Mouse (Mus musculus): ENCODE data around the gene Rnps1.
"Not testable (repeated sequence)": the region's sequence is repeated elsewhere in the genome, so short reads cannot be mapped to it uniquely, and the experiment has no call there.

The Rnps1 gene

GRCm38 (mm10) chr17:24414230-24414976 lies at the start of gene Rnps1:
Gene Rnps1 (plus strand): TSS chr17:24414565.
- peak; percentile 96 for DNase-seq (ENCODE audit: low read depth, low spot score)

GRCm38 (mm10) chr17:24365863-24366262 lies 48.5 kb upstream of the Rnps1 start:
- DNase-seq (ENCODE audit: low read depth, low spot score) = no peak

GRCm38 (mm10) chr17:24375094-24375712 lies 39.2 kb upstream of the Rnps1 start:
- no peak for DNase-seq (ENCODE audit: low read depth, low spot score)

DNA sequence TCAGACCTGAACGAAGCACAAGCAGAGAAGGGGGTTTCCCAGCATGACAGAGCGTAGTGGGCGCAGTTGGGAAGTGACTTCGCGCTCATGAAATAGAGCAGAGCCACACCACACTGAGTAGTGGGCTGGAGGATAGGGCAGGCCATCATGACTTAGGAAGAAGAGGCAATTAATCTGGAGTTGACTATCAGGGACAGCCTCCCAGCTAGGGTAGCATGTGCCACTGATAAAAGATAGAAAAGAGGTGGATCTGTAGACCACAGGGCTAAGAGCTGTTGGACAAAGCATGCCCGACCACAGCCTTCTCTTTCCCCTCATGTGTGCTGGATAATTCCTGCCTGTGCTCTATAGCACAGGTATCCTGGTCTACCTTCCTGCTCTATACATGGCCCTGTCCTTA lies 38.5 kb upstream of the Rnps1 start:
- DNase-seq (ENCODE audit: low read depth, low spot score) = no peak

DNA sequence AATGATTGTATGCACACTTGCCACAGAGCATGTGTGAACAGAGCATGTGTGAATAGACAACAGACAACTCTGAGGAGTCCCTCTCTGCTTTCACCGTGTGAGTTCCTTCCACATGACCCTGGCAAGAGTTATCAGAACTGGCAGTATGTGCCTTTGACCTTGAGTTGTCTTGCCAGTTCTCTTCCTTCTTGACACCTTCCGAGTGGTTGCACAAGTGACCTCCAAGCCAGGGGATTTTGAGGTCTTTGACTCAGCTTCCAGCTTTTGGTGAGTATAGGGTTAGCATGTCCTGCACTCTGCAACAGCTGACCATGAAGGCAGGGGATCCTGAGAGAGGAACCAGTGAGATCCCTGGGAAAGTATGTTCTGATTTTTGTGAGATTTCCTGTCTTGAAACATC lies 35.9 kb upstream of the Rnps1 start:
- DNase-seq (ENCODE audit: low read depth, low spot score) = no peak

DNA sequence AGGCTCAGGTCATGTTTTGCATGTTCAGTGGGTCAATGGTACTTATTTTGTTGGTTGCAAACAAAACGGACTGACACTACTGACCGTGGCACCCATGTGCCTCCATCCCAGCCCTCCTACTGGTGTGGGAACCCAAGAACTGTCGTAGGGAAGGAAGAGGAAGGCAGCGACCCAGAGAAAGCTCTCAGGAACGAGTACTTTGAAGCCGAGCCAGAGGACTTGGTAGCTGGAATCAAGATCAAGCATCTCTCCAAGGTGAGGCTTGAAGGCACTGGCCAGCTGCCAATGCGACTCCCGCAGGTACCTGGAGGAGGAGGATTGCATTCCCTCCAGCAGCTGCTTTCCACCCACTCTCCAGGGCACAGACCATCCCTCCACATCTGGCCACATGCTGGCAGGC lies 30.6 kb upstream of the Rnps1 start:
- no peak for DNase-seq (ENCODE audit: low read depth, low spot score)

DNA sequence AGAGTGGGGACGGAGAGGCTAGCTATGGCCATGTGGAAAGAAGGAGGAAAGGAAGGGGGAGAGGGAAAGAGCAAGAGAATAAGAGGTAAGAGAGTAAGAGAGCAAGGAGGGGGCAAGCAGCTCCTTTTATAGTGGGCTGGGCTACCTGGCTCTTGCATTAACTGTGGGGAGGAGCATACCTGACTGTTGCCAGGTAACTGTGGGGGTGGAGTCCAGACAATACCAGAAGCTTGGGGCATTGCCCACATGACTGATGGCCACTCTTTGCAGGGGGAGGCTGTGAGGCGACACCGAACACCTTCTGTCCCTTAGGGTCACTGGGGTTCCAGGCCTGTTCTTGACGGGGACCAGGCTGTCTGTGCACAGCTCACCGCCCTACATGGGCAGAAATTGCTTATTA lies 25.7 kb upstream of the Rnps1 start:
- no peak for DNase-seq (ENCODE audit: low read depth, low spot score)

DNA sequence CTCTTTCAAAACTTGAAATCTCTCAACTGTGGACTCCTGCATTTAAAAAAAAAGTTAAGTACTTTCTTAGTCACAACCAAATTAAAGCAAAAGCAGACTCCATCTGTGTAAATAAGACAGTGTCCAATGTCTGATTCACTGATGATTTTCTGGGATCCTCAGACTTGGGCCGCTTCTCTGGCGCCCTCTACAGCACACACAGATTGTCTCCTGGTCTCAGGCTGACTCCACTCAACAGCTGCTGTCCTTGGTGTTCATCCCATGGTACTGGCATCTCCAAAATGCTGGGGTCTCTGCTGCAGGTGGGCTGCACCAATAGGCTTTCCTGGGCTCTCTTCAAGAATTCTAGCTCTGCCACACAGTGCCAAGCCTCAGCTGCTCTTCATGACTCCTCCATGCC lies 24.5 kb upstream of the Rnps1 start:
- DNase-seq (ENCODE audit: low read depth, low spot score) = peak; percentile 24

GRCm38 (mm10) chr17:24391149-24391548 lies 23.2 kb upstream of the Rnps1 start:
- peak; percentile 18 for DNase-seq (ENCODE audit: low read depth, low spot score)

DNA sequence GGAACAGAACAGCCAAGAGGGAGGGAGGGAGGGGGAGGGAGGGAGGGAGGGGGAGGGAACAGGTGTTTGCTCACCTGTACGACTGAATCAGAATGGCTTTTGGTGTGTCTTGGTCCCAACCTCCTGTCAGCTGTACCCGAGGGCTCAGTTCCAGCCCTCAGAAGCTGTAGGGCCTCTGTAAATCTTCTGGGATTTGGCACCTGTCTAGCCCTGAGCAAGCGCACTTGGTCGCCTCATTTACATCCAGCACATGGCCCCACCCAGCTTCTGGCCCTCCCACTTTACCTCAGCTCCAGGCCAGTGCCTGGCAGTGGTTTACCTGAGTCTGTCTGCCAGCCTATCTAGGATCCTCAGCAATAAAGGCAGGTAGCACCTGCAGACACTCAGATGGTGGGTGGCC lies 20.8 kb upstream of the Rnps1 start:
- no peak for DNase-seq (ENCODE audit: low read depth, low spot score)

DNA sequence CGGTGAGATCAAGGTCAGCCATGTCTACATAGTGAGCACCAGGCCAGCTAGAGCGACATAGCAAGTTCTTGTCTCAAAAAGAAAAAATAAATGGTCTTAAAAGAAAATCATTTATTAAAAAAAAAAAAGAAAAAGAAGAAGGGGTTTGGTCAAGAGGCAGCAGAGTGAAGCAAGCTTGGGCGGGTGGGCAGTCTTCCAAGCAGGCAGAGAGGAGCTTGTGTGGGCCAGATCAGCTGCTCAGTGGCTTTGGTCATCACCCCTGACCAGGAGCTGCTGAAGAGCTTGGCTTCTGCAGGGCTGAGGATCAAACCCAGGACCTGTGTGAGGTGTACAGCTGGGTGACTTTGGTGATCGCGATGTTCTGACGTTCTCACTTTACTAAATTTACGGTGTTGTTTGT lies 19.9 kb upstream of the Rnps1 start:
- no peak for DNase-seq (ENCODE audit: low read depth, low spot score)

DNA sequence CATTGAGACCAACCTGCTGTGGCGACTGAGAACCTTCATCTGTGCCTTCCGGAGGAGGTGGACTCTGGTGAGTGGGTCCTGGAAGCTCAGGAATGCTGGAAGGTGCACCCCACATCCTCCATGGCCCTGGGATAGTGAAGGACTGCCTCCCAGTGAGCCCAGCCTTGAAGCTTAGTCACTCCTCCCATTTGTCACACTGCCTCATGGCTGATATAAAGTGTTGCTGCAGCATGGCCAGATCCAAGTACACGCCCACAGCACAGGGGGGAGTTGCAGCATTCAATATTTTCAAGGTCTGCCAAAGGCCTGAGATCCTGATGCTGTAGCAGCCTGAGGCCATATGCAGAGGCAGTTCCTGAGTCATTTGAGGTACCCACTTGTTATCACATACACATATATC lies 12.0 kb upstream of the Rnps1 start:
- DNase-seq (ENCODE audit: low read depth, low spot score) = no peak

DNA sequence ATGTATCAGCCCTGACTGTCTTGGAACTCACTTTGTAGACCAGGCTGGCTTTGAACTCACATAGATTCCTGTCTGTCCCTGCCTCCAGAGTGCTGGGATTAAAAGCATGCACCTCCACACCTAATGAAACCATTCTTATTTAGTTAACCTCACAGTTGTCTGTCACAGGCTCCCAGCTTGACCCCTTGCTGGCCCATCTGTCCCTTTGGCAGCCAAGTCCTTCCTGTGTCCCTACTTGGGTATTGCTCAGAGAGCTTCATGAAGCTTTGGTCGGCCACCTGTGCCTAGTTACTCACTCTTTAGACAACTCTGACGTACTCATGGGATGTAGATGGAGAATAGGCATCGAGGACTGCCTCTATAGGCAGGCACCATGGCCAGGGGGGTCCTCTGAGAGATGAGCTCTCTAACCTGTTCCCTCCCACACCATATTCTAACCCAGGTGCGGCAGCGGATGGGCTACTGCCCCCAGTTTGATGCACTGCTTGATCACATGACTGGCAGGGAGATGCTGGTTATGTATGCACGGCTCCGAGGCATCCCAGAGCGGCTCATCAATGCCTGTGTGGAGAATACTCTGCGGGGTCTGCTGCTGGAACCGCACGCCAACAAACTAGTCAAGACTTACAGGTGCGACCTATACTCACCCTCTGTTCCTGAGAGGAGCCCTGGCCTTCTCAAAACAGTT lies 7.1 kb upstream of the Rnps1 start:
- no peak for DNase-seq (ENCODE audit: low read depth, low spot score)

DNA sequence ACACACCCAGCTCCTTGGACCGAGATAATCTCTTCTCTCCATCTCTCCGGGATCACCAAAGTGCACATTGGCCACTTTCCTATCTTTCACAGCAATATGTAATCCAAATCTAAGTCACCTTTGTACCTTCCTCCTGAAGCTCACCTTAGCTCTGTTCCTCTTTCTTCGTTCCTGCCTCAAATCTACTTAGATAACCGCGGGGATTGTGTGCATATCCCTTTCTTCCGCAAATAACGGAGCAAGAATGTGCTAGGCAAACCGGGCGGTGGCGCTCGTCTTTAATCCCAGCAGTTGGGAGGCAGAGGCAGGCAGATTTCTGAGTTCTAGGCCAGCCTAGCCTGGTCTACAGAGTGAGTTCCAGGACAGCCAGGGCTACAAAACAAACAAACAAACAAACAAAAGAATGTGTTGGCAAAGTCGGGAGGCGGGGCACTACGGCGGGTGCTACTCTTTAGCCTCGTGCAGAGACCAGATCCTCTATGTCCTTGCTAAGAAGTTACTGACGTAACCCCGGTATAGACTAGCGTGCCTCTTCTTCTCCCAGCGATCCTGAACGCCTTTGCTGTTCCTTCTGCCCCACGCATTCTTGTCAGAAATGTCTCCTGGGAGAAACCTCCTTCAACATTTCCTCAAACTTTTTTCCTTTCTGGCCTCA lies 681 bp upstream of the Rnps1 start:
- DNase-seq (ENCODE audit: low read depth, low spot score) = no peak

DNA sequence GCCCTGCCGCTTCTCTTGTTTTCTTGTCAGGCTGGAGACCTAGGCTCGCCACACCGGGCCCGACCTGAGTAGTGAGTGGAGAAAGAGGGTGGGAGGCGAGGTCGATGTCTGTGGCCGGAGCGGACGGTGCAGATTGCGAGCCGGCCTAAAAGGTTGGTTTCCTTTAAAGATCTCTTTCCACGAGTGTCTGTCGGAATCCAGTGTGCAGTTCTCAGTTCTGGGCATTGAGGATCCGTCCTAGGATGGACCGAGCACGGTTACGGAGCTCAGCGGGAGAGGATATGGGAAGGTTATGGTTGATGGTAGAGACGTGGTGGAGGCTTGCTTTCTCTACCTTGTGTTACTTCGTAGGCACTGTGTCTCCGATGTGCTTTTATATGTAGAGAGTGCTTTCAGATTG lies 646 bp downstream of the Rnps1 start:
- no peak for DNase-seq (ENCODE audit: low read depth, low spot score)

GRCm38 (mm10) chr17:24416051-24416652 lies 1.8 kb downstream of the Rnps1 start:
- no peak for DNase-seq (ENCODE audit: low read depth, low spot score)

DNA sequence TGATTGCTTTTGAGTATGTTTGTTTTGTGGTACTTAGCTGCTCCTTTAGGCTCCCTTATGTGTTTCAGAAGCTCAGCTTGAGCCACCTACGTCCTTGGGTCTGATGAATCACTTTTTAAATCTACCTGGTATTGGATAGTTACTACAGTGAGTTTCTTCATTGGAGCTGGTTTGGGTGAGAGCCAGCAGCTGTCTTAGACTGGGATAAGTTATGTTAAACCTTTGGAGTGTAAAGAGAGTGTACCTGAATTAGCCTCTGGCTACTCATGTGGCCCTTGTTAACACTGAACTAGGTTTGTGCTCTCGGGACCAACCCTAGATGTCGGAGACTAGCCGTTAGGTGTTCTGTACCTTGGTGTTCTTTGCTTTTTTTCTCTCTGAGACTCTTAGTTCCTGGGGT lies 8.7 kb downstream of the Rnps1 start:
- DNase-seq (ENCODE audit: low read depth, low spot score) = no peak

DNA sequence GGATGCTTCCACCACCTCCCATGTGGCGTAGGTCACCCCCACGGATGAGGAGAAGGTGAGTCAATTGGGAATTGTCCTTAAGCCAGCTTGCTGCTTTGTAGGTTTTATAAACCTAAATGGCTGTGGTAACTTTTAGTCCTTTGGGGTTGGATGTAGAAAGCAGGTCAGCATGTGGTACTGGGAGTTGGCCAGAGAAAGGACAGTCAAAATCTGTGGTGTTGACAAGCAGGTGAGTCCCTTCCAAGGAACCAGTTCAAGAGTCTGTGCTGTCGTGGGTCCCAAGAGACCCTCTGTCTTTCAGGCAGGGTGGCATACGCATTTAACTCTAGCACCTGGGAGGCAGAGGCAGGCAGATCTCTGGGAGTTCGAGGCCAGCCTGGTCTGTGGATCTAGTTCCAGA lies 10.1 kb downstream of the Rnps1 start:
- no peak for DNase-seq (ENCODE audit: low read depth, low spot score)

DNA sequence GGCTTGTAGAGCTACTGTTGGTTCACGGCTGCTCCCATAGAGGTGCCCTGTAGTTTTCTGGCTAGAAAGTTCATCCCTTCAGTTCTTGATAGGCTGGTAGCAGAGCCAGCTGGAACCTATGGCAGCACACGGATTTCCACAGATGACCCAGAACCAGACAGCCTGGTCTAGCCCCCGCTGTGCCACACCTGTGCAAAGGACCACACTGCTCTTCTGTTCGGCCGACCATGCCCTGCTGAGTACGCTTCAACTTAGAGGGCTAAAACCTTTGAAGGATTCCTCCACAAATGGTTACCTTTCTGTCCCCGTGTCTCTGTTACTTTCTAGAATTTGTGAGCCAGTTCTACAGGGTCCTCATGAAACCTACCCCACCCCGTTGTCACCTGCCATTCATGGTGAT lies 11.0 kb downstream of the Rnps1 start:
- not testable (repeated sequence) for DNase-seq (ENCODE audit: low read depth, low spot score)

DNA sequence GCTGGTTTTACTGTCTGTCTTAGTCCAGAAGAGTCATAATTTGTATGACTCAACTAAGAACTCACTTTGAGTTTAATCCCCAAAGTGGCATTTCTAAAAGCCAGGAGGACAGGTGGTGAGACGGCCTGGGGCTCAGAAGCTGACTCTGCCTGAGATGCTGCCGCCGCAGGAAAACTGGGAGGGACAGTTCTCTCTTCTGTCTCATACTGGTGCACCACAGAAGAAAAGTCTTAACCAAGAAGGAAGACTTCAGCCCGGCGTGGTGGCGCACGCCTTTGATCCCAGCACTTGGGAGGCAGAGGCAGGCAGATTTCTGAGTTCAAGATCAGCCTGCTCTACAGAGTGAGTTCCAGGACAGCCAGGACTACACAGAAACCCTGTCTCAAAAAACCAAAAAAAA lies 11.5 kb downstream of the Rnps1 start:
- no peak for DNase-seq (ENCODE audit: low read depth, low spot score)

DNA sequence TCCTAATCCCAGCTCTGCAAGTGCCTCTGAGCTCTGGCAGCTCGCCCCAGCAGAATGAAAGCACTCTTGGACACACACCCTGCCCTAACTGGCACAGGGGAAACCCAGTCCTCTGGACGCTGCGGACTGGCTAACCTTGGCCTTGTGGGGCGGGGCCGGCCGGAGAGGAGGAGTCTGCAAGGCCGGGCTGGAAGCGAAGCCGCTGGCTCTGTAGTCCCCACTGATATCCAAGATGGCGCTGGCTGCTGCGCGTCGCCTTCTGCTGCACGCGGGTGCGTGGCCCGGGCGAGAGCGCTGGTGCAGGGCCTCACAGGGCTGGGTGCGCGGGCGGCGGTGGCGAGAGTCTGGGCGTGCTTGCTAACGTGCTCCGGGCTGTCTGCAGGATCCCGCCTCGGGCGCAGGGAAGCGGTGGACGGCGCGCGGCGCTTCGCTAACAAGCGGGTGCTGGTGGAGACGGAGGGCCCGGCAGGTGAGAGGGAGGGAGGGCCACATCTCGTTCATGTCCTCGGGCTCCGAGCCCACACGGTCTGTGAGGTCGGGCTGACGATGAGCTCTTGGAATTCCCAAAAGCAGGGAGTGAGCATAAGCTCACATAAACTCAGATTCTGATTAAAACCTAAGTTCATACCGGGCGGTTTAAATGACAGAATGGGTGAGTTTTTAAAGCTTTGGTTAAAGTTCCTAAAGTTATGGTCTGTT lies 12.3 kb downstream of the Rnps1 start, which contains the start of gene Eci1:
Gene Eci1 (plus strand): TSS at position 171 of the 699 bp plus-strand sequence.
- DNase-seq (ENCODE audit: low read depth, low spot score) = peak; percentile 71
